Mouse (Mus musculus) heart, adult 18-20 months (tissue): ENCODE measurements around the gene Dhrs7b. TPM values are rescaled to one million over a fixed set of nuclear protein-coding genes. Genes with fewer than 3 reads are reported as not detected.

Source experiments
- DNase-seq, 2 experiments: peaks; one replicate each; pipeline ENCODE4 v3.0.0; 2021 to 2022; ENCODE audit warnings: mixed read lengths in 1 of 2
- total RNA-seq, 2 experiments: library from RNA; stranded (reverse); gene quantifications; 2 replicates each; pipeline ENCODE4 v1.2.3; 2021

Gene Dhrs7b
- total RNA-seq, 2 experiments from 2014 or later, result 24.3 TPM

- DNase-seq, result no peak
Measured at GRCm38 (mm10) chr11:60902001-60902400, 71.6 kb downstream of the Dhrs7b start.

DNA sequence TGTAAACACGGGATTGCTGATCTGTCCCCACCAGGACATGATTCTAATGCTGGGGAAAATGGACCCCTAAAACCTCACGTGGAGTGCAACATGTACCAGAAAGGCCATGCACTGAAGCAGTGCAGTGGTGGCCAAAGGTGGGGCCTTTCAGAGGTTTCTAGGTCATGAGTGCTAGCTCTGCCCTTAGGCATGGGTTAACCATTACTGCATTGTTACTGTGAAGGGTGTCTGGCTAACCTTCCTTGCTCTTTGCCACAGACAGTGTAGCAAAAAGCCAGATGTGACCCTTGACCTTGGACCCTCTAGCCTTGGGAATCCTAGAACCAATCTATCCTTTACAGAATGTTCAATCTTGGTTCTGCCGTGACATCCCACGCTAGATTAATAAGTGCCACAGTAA lies 72.1 kb downstream of the Dhrs7b start:
- DNase-seq, result no peak

DNA sequence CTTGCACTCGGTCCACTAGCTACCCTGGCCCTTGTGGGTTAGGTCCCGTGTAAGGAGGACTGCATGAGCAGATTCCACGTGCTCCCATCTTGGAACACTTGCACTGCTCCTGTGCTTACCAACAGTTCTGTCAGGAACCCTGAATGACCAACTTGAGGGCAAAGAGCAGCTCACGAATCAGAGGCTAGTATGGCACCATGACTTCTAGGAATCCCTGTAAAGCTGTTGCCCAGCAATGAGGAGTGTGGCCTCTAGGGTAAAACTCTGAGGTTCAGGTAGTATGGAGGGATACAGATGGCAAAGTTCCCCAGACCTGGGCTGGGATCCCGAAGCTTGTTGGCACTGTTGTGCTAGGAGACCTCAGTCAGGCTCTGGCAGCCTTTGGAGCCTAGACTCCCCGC lies 73.2 kb downstream of the Dhrs7b start:
- no peak for DNase-seq

DNA sequence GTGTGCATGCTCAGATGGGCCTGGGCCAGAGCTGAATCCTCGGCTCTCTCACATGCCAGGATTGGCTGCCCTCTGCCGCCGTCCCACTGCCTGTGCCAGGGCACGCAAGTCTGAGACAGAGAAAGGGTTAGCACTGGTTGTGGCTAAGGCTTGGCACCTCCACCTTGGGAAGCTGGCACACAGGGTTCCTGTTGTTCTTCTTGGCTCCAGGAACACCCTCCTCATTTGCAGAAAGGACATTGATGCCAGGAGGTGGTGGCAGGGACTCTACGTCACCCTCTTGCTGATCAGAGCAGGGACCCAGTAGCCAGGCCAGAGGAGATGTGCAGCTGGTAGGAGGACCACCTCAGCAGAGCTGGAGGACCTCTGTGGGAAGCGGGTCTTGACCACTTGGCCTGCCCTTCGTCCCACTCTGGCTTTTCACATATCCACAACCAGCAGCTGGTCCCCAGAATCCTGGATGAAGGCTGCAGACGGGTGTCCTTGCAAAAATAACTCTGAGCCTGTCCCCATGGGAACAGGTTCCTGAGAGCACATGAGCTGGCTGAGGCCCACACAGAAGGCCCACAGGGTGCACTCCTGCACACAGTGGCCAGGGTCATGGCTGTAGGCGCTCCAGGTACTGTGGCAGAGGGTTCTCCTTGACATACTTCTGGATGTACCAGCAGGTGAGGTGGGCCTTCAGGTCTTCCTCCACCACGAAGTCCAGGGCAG lies 75.1 kb downstream of the Dhrs7b start:
- peak in 1 of 2 experiments; percentile 19 for DNase-seq

- DNase-seq, result no peak
Measured at GRCm38 (mm10) chr11:60906449-60906848, 76.0 kb downstream of the Dhrs7b start.

DNA sequence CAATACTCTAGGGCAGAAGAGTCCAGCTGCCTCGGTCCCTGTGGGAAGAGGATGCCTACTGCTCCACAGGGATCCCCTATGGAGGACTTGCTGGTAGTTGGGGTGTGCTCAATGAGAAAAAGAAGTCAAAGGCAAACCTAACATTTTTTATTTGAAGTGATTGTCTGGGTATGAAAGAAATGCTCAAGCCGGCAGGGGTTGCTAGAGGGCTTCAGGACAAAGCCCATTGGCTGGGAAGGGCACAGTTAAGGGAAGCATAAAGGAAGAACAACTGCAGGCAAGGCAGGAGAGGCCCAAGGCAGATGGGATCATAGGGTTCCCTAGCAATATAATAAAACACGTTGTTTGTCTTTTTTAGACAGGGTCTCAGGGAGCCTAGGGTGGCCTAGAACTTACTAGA lies 77.6 kb downstream of the Dhrs7b start:
- DNase-seq, result peak in 1 of 2 experiments; percentile 25

DNA sequence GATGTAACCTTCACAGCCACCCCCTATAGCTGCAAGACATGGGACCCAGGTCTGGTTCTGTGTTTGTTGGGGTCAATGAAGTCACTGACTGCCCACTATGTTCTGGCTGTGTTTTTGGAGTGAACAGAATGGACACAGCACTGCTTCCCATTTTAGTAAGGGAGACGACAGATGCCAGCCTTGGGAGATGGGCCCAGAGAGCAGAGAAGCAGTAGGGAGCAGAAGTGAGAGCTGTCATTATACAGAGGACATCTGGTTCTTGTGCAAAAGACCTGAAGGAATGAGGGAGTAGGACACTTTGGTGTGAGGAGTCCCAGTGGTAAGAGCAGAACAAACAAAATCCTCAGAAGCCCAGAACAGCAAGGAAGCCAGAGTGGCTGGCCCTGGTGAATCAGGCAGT lies 79.2 kb downstream of the Dhrs7b start:
- no peak for DNase-seq

Other genes starting within 250 kb of the Dhrs7b start
- 10 to 100 TPM; 10.4 to 10.8 TPM for gene Llgl1, start 130.9 kb upstream of the Dhrs7b start, total RNA-seq
- 100 to 1,000 TPM; 124 to 129 TPM for gene Flii, start 103.4 kb upstream of the Dhrs7b start, total RNA-seq
- 10 to 100 TPM; 30.5 to 34.2 TPM for gene Mief2, start 102.2 kb upstream of the Dhrs7b start, total RNA-seq
- 1 to 10 TPM; 3.8 to 4.4 TPM for gene Top3a, start 53.3 kb upstream of the Dhrs7b start, total RNA-seq
- gene Smcr8, start 53.1 kb upstream of the Dhrs7b start, total RNA-seq, result 10 to 100 TPM; 15.2 to 16.8 TPM
- gene Shmt1, start 18.9 kb upstream of the Dhrs7b start, total RNA-seq, result 10 to 100 TPM; 11.9 to 13.5 TPM
- gene Tmem11, start 48.6 kb downstream of the Dhrs7b start, total RNA-seq, result 10 to 100 TPM; 28.9 to 29.6 TPM
- 10 to 100 TPM in 1 of 2 experiments, 1 to 10 TPM in 1; 9.9 to 12.4 TPM for gene Natd1, start 84.1 kb downstream of the Dhrs7b start, total RNA-seq
- gene Map2k3, start 101.4 kb downstream of the Dhrs7b start, total RNA-seq, result 10 to 100 TPM; 70.9 to 73.4 TPM
- 10 to 100 TPM; 22.1 to 23.4 TPM for gene Kcnj12, start 191.9 kb downstream of the Dhrs7b start, total RNA-seq